Mouse (Mus musculus) natural killer cell, adult 2 months (primary cell): Measurements from ENCODE around the gene Olfr543.
"Not testable (repeated sequence)": the region's sequence is repeated elsewhere in the genome, so short reads cannot be mapped to it uniquely, and the experiment has no call there.

Experiments
- DNase-seq, 2 experiments: peaks; one replicate each; pipeline ENCODE4 v3.0.0; 2022; ENCODE audit warnings: low spot score in 2 of 2

The Olfr543 gene

DNA sequence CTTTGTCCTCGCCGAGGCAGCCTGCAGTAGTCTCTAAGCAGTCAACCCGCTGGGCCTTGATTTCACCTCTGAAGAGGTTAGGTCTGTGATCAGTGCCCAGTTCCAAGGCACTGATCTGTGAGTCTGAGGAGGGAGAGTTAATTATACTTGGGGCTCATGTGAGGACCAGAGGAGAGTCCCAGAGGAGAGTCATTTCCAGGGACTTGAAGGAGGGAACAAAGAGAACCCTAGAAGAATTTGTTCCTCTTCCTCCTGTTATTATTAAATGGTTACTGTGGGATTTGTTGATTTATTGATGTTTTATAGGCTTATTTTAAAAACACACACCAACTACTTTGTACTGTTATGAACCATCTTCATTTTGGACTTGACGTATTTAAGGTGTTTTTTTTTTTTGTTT lies at the start of gene Olfr543:
TSS of gene Olfr543 (minus strand) at position 101 of the 400 bp plus-strand sequence.
- no peak for DNase-seq

- DNase-seq: no peak
Observed at GRCm38 (mm10) chr7:102529052-102529451, 47.6 kb upstream of the Olfr543 start.

GRCm38 (mm10) chr7:102517051-102517335 lies 35.5 kb upstream of the Olfr543 start:
- no peak for DNase-seq

DNA sequence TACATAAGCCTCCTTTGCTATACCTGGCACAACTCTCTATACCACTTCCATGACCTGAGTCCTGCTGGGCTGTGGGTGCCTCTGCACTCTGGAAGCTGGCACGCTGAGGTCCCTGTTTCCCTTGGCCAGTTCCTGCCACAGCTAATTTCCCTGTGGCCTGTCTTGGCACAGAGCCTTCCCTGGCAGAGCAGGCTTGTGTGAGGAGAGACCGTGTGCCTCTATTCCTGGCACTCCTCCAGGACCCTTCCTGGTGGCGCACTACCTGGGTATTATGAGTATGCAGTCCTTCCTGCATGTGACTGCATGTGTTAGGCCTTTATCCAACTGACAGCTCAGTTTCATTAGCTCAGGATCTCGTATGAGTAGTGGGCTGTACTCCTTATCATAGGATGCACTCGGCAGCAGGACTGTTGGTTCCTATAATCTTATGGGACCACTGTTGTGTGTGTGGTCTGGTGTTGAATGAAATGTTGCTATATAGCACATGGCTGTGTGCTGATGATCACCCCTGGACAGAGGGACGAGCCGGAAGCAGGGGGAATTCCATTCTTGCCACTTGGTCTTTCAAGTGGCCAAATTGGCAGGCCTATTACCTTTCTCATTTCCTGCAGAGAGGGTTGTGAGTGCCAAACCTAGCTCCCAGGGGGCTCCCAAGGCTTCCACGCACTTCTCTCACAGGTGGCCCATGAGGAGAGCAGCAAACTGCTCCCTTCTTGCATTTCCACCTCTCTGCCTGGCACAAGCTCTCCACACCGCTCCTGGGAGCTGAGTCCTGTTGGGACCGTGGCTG lies 35.0 kb upstream of the Olfr543 start:
- no peak for DNase-seq

GRCm38 (mm10) chr7:102514144-102514543 lies 32.7 kb upstream of the Olfr543 start:
- DNase-seq: no peak

GRCm38 (mm10) chr7:102512814-102513435 lies 31.4 kb upstream of the Olfr543 start:
- DNase-seq: peak; percentile 52 to 78

GRCm38 (mm10) chr7:102511927-102512326 lies 30.4 kb upstream of the Olfr543 start:
- DNase-seq: no peak

DNA sequence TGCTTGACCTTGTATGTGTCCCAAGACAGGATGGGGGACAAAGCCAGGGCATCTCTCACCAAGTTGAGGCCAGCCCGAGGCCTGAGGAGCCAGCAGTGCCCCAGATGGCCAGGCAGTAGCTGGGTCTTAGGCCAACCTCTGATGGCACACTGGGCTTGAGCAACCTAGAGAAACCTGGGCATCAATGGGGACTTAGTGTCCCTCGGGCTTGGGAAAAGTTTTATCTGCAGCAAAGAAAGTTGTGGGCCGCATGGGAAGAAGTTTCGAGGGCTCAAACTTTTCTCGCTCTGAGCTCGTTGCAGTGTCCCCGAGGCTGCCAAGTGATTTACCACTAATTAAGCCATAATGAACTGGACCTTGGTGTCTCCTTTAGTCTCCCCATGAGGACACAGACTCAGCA lies 28.2 kb upstream of the Olfr543 start:
- DNase-seq: no peak

DNA sequence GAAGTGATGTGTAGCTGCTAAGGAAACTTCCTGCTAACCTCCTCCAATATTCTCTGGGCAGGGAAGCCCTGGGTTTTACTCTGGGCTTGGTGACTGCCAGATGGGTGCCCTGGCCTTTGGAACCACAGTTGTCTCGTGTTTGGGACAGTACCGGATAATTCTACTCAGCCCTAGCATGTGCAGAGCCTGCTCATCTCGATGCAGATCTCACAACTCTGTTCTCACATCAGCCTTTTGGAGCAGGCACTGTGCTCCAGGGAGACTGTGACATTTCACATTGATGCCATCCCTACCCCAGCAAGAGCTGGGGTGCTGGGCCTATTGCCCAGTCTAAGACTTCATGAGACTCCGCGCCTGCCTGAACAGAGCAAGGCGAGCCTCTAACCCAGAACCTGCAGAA lies 27.2 kb upstream of the Olfr543 start:
- DNase-seq: no peak

GRCm38 (mm10) chr7:102508066-102508465 lies 26.6 kb upstream of the Olfr543 start:
- DNase-seq: no peak

- peak; percentile 46 to 59 for DNase-seq
Observed at GRCm38 (mm10) chr7:102506848-102507247, 25.4 kb upstream of the Olfr543 start.

DNA sequence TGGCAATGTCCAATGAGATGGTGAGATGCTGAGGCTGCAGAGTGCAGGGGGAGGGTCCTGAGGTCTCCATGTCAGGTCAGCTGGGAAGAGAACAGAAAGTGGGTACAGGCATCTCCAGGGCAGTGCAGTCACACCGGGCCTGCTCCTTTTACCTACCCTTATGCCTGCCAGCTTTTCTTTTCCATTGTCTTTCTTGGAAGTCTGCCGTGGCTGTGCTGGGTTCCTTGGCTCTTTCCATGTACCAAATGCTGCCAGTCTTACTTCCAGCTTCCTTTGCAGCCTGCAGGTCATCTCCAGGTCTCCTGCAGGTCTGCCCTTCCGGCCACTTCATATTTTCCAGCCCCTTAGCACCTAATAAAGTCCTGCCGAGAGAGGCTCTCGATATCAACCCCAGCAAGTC lies 20.5 kb upstream of the Olfr543 start:
- DNase-seq: no peak

- DNase-seq: no peak
Observed at GRCm38 (mm10) chr7:102499473-102499872, 18.0 kb upstream of the Olfr543 start, which contains the start of gene Olfr545. TSS of gene Olfr545 (minus strand) at chr7:102499573.

DNA sequence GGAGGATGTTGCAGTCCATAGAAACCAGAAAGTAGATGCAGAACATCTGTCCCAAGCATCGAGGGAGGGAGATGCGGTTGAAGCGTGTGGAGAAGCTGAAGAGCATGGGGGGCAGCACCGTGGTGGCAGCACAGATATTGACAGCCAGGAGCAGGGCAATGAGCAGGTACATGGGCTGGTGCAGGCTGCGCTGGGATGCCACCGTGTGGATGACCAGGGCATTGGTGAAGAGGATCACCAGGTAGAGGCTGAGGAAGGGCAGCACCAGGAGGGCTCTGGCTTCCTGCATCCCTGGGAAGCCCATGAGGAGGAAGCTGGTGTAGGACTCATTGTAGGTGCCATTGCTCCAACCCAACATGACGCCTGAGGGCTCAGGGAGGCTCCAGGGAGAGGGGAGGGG lies 12.9 kb upstream of the Olfr543 start:
- DNase-seq: not testable (repeated sequence)

- DNase-seq: no peak
Observed at GRCm38 (mm10) chr7:102488161-102488560, 6.7 kb upstream of the Olfr543 start, which contains the start of gene Olfr544. TSS of gene Olfr544 (minus strand) at chr7:102488313.

DNA sequence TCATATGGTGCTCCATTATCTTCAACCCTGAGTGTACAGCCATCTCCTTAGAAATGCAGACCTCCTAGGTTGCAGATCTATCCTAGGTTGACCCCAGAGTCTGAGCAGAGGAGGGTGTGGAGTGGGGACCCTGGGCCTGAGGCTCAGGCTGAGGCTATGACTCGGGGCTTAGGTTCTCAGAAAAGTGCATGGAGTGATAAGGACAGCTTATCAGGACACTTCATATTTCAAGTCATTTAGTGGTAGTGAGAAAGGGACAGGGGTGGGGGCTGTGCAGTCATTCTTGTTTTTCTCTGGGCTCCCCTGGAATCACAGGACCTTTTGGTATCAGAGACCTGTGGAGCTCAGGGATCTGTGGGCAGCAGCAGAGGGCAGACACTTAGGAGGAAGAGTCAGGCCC lies 4.6 kb upstream of the Olfr543 start:
- DNase-seq: no peak

GRCm38 (mm10) chr7:102484766-102485165 lies 3.3 kb upstream of the Olfr543 start:
- DNase-seq: not testable (repeated sequence)

GRCm38 (mm10) chr7:102483665-102484064 lies 2.2 kb upstream of the Olfr543 start:
- DNase-seq: no peak

GRCm38 (mm10) chr7:102480821-102481220 lies 658 bp downstream of the Olfr543 start:
- DNase-seq: no peak

GRCm38 (mm10) chr7:102479368-102480078 lies 2.0 kb downstream of the Olfr543 start:
- no peak for DNase-seq

GRCm38 (mm10) chr7:102478926-102479325 lies 2.6 kb downstream of the Olfr543 start:
- no peak for DNase-seq

GRCm38 (mm10) chr7:102478425-102478824 lies 3.1 kb downstream of the Olfr543 start:
- no peak for DNase-seq

DNA sequence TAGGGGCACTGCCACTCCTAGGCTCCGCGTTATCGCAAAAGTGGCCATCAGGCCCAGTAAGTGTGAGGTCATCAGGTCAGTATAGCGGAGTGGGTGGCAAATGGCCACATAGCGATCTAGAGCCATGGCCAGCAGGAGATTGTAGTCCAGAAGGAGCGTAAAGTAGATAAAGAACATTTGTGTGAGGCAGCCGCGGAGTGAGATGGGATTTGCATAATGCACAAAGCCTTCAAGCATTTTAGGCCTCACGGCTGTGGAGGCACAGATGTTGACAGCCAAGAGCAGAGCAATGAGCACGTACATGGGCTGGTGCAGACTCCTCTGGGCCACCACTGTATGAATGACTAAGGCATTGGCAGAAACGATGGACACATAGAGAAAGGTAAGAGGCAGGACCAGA lies 4.1 kb downstream of the Olfr543 start:
- no peak for DNase-seq
